Mouse (Mus musculus) activated CD4-positive, CD25-positive, alpha-beta regulatory T cell, adult 4 months (primary cell): ENCODE measurements around the gene Oasl2. TPM values are rescaled to one million over a fixed set of nuclear protein-coding genes. Genes with fewer than 3 reads are reported as not detected.
"Not testable (repeated sequence)": the region's sequence is repeated elsewhere in the genome, so short reads cannot be mapped to it uniquely, and the experiment has no call there.

Experiments used
- ATAC-seq: one replicate; pipeline ENCODE4 v1.8.0; 2017
- polyA plus RNA-seq, 2 experiments: library from polyadenylated mRNA; unstranded; fragments of 100-300 nt; shearing (Covaris generic); gene quantifications; one replicate each; pipeline ENCODE4 v1.2.1; 2017

Oasl2 gene
- polyA plus RNA-seq, 2 experiments from 2014 or later, result 6.8 to 14.9 TPM

GRCm38 (mm10) chr5:114915854-114916253 lies 19.1 kb downstream of the Oasl2 start:
- ATAC-seq, result no peak

- ATAC-seq, result no peak
These were observed 20.0 kb downstream of the Oasl2 start for GRCm38 (mm10) chr5:114916777-114917176.

GRCm38 (mm10) chr5:114917357-114917756 lies 20.6 kb downstream of the Oasl2 start:
- ATAC-seq, result not testable (repeated sequence)

GRCm38 (mm10) chr5:114921551-114922365 lies 25.0 kb downstream of the Oasl2 start:
- ATAC-seq, result peak; percentile 88

GRCm38 (mm10) chr5:114922366-114922731 lies 25.6 kb downstream of the Oasl2 start:
- ATAC-seq, result peak; percentile 24

- no peak for ATAC-seq
These were observed 26.3 kb downstream of the Oasl2 start, which contains the start of gene Oasl1 for GRCm38 (mm10) chr5:114922998-114923473. Oasl1 (plus strand) TSS chr5:114923240.

GRCm38 (mm10) chr5:114926153-114926684 lies 29.5 kb downstream of the Oasl2 start:
- ATAC-seq, result no peak

- ATAC-seq, result no peak
These were observed 30.0 kb downstream of the Oasl2 start for GRCm38 (mm10) chr5:114926753-114927152.

- no peak for ATAC-seq
These were observed 34.9 kb downstream of the Oasl2 start for GRCm38 (mm10) chr5:114931626-114932025.

GRCm38 (mm10) chr5:114933206-114933605 lies 36.5 kb downstream of the Oasl2 start:
- no peak for ATAC-seq

GRCm38 (mm10) chr5:114935838-114936237 lies 39.1 kb downstream of the Oasl2 start:
- no peak for ATAC-seq

GRCm38 (mm10) chr5:114941138-114941537 lies 44.4 kb downstream of the Oasl2 start:
- not testable (repeated sequence) for ATAC-seq

- peak; percentile 99 for ATAC-seq
These were observed 45.5 kb downstream of the Oasl2 start, which contains the start of gene 2210016L21Rik for GRCm38 (mm10) chr5:114942074-114942765. 2210016L21Rik (plus strand) TSS chr5:114942158.

- ATAC-seq, result no peak
These were observed 46.0 kb downstream of the Oasl2 start for GRCm38 (mm10) chr5:114942766-114943130.

GRCm38 (mm10) chr5:114945072-114945471 lies 48.3 kb downstream of the Oasl2 start:
- ATAC-seq, result no peak

GRCm38 (mm10) chr5:114948891-114949290 lies 52.2 kb downstream of the Oasl2 start:
- no peak for ATAC-seq

- no peak for ATAC-seq
These were observed 52.6 kb downstream of the Oasl2 start for GRCm38 (mm10) chr5:114949316-114949715.

- ATAC-seq, result no peak
These were observed 53.1 kb downstream of the Oasl2 start for GRCm38 (mm10) chr5:114949812-114950211.

- ATAC-seq, result no peak
These were observed 53.9 kb downstream of the Oasl2 start for GRCm38 (mm10) chr5:114950669-114951068.

- no peak for ATAC-seq
These were observed 54.6 kb downstream of the Oasl2 start for GRCm38 (mm10) chr5:114951279-114951880.

- no peak for ATAC-seq
These were observed 56.6 kb downstream of the Oasl2 start for GRCm38 (mm10) chr5:114953326-114953725.

GRCm38 (mm10) chr5:114958069-114958468 lies 61.3 kb downstream of the Oasl2 start:
- no peak for ATAC-seq
